Mouse (Mus musculus): ENCODE results near the gene Pnkd.

DNA sequence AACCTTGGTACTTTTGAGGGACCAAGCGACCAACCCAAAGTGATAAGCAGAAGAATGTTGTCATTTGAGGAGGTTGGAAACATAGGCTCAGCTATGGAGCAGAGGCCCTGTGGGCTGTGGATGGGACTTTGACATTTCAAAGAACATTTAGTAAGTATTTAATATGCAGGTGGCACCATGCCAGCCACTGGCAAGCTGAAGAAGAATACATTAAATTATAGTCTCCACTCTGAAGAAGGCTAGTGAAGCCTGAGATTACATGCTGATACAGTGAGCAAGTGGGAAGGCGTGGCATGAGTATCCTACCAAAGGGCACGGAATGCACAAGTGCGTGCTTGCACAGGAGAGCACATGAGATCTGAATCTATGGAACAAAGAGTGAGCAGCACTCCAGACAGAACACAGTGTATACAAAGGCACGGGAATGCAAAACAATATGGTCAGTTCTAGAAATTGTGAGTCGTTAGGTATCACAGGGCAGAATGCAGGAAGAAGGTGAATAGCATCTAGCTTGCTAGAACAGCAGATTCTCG lies 45.2 kb downstream of the Pnkd start:
- no peak for TF ChIP-seq CTCF (IDR thresholded peaks at IDR 0.05; ENCODE audit: low read depth)
- TF ChIP-seq EP300 (IDR thresholded peaks at IDR 0.05; ENCODE audit: low read depth), result no peak
